Mouse (Mus musculus) kidney, adult 2 months (tissue): ENCODE data around the gene Qars. TPM values are rescaled to one million over a fixed set of nuclear protein-coding genes. Genes with fewer than 3 reads are reported as not detected.

ENCODE experiments used
- DNase-seq: peaks from one replicate; pipeline ENCODE4 v3.0.0; 2021
- H3K27ac ChIP-seq: fragments of 200-500 bp; 2 replicates; pipeline ENCODE4 v1.5.1; 2012; ENCODE audit warnings: low read depth, low read length, control low read depth, inconsistent platforms; ENCODE audit not compliant: insufficient read depth
- H3K27me3 ChIP-seq: fragments of 200-500 bp; replicated peaks from 2 replicates; pipeline ENCODE4 v1.6.1; 2012; ENCODE audit warnings: mild to moderate bottlenecking, moderate library complexity, low read length, inconsistent platforms; ENCODE audit not compliant: control insufficient read depth, insufficient read depth
- H3K36me3 ChIP-seq: fragments of 200-500 bp; 2 replicates; pipeline ENCODE4 v1.6.1; 2012; ENCODE audit warnings: mild to moderate bottlenecking, moderate library complexity, low read length, inconsistent platforms; ENCODE audit not compliant: control insufficient read depth, insufficient read depth
- H3K4me1 ChIP-seq: fragments of 200-500 bp; 2 replicates; pipeline ENCODE4 v1.6.1; 2011; ENCODE audit warnings: low read length; ENCODE audit not compliant: control insufficient read depth, insufficient read depth
- H3K4me3 ChIP-seq: fragments of 200-500 bp; 2 replicates; pipeline ENCODE4 v1.5.1; 2011; ENCODE audit warnings: mild to moderate bottlenecking, low read depth, low read length, control low read depth; ENCODE audit not compliant: insufficient read depth
- CTCF ChIP-seq: fragments of 200-500 bp; conservative IDR thresholded peaks from 2 replicates; pipeline ENCODE4 v1.5.1; 2011; ENCODE audit warnings: low read depth, mild to moderate bottlenecking, control low read depth, low read length, moderate library complexity, mixed read lengths; ENCODE audit not compliant: insufficient read depth, insufficient read length
- POLR2A ChIP-seq: fragments of 200-500 bp; IDR thresholded peaks from one replicate; pipeline ENCODE4 v1.6.1; 2011; ENCODE audit warnings: low read depth, low read length, control low read depth
- WGBS: fragments of 180-500 bp; shearing (Covaris S2); methylation state at CpG from one replicate; pipeline ENCODE4 v1.1.7; 2018; 5-methylcytosine and 5-hydroxymethylcytosine counted together
- polyA plus RNA-seq: library from polyadenylated mRNA; depleted of rRNA; stranded (reverse); fragments of >200 nt; gene quantifications from 2 replicates; pipeline ENCODE4 v1.2.3, GENCODE M21; 2012

Qars gene
- polyA plus RNA-seq, 1 experiment: 175 TPM

DNA sequence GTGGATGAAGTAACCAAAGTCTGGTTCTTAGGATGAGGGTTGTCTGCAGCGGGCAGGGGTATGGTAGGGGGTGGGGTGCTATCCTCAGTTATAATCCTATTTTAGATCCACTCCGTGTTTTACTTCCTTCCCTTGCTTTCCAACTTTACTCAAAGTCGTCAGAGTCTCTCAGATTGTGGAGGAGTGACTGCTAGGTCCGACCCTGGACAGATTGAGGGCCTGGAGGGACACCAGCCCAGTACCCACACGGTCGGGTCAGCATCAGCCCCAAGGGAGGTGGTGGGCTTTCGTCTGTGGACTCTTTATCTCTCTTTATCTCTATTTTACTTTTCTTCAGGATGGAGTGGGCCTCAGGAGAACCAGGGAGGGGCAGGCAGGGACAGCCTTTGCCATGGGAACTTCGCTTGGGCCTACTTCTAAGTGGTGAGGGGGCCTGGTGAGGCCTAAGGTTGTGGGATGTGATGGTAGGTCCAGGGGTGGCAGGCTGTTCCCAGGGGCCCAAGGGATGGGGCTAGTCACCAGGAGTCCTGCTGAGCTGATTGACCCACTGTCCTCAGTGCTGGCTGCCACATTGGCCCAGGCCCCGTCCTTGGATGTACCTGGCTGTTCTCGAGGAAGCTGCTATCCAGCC is 27.7 kb upstream of the Qars start, which contains the start of gene Lamb2:
Lamb2 (plus strand) TSS at position 16 of the 631 bp plus-strand sequence.
- H3K4me3 ChIP-seq: peak within 1 kb of the TSS; percentile 69
- 0 out of 2 replicates have a peak, but pooled peaks cover 6% of the 10 kb centered on the region for H3K4me1 ChIP-seq
- peak; percentile 83 for DNase-seq
- TF ChIP-seq CTCF (no peak), POLR2A (peak; percentile 49)
- peak within 1 kb of the TSS; percentile 74 for H3K27ac ChIP-seq
- H3K36me3 ChIP-seq: no peaks in the 10 kb centered on the region
- WGBS: 15% methylated on average over 10 of the region's 10 CpGs
- H3K27me3 ChIP-seq: no peaks in the 10 kb centered on the region

GRCm38 (mm10) chr9:108480813-108481519 is 26.5 kb upstream of the Qars start:
- 0 out of 2 replicates have a peak, but pooled peaks cover 6% of the 10 kb centered on the region for H3K4me1 ChIP-seq
- no peaks in the 10 kb centered on the region for H3K36me3 ChIP-seq
- TF ChIP-seq CTCF (no peak), POLR2A (no peak)
- WGBS: 87% methylated on average over 28 of the region's 28 CpGs
- DNase-seq: no peak
- H3K27ac ChIP-seq: no peak overlapping the region
- H3K4me3 ChIP-seq: peak overlapping the region; percentile 69; the same call in 1 of the 2 replicates
- H3K27me3 ChIP-seq: no peaks in the 10 kb centered on the region

GRCm38 (mm10) chr9:108481520-108482210 is 25.8 kb upstream of the Qars start:
- Histone ChIP-seq H3K4me1 (0 out of 2 replicates have a peak, but pooled peaks cover 6% of the 10 kb centered on the region), H3K27me3 (no peaks in the 10 kb centered on the region), H3K4me3 (no peak overlapping the region), H3K27ac (no peak overlapping the region), H3K36me3 (no peaks in the 10 kb centered on the region)
- no peak for TF ChIP-seq CTCF
- no peak for TF ChIP-seq POLR2A
- WGBS: 83% methylated on average over 19 of the region's 19 CpGs
- DNase-seq: no peak

DNA sequence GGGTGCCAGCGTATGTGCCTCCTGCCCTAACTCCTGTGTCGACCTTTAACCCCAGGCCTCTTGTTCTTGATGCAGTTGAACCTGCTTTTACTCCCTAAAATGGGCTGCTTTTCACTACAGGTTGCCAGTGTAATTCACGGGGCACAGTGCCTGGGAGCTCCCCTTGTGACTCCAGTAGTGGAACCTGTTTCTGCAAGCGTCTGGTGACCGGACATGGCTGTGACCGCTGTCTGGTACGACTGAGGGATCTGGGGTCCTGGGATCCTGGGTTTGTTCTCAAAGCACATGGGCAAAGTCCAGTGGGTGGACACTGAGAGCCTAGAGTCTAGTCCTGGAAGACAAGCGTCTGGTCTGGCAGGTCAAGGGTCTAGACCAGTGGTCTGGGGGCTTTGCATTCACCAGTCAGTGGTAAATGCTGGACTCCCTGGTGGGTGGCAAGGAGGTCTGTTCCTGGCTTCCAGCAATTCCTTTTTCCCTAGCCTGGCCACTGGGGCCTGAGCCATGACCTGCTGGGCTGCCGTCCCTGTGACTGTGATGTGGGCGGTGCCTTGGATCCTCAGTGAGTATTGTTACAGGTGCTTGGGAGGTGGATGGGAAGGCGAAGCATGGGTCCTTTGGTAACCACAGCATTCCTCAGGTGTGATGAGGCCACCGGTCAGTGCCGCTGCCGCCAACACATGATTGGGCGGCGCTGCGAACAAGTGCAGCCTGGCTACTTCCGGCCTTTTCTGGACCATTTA is 24.3 kb upstream of the Qars start:
- H3K4me1 ChIP-seq: 0 out of 2 replicates have a peak, but pooled peaks cover 6% of the 10 kb centered on the region
- H3K27me3 ChIP-seq: no peaks in the 10 kb centered on the region
- 87% methylated on average over 18 of the region's 18 CpGs for WGBS
- no peak overlapping the region for H3K4me3 ChIP-seq
- no peaks in the 10 kb centered on the region for H3K36me3 ChIP-seq
- no peak for TF ChIP-seq CTCF
- no peak for TF ChIP-seq POLR2A
- no peak for DNase-seq
- H3K27ac ChIP-seq: no peak overlapping the region

GRCm38 (mm10) chr9:108484021-108484420 is 23.5 kb upstream of the Qars start:
- Histone ChIP-seq H3K27ac (no peak overlapping the region), H3K36me3 (no peaks in the 10 kb centered on the region), H3K27me3 (no peaks in the 10 kb centered on the region), H3K4me1 (0 out of 2 replicates have a peak, but pooled peaks cover 5% of the 10 kb centered on the region), H3K4me3 (no peak overlapping the region)
- DNase-seq: no peak
- TF ChIP-seq CTCF: no peak
- TF ChIP-seq POLR2A: no peak
- WGBS: 92% methylated on average over 15 of the region's 15 CpGs

- no peak for DNase-seq
- WGBS: 96% methylated on average over 19 of the region's 19 CpGs
- H3K27ac ChIP-seq: no peak overlapping the region
- no peaks in the 10 kb centered on the region for H3K36me3 ChIP-seq
- TF ChIP-seq POLR2A: no peak
- TF ChIP-seq CTCF: no peak
- no peaks in the 10 kb centered on the region for H3K27me3 ChIP-seq
- H3K4me1 ChIP-seq: no peaks in the 10 kb centered on the region
- H3K4me3 ChIP-seq: no peak overlapping the region
Observed at GRCm38 (mm10) chr9:108485301-108485875, 22.1 kb upstream of the Qars start.
